Mouse (Mus musculus) brain, embryonic 14.5 days (tissue): ENCODE measurements around the gene Zfp27. TPM values are rescaled to one million over a fixed set of nuclear protein-coding genes. Genes with fewer than 3 reads are reported as not detected.

Source experiments
- DNase-seq: peaks from one replicate; pipeline ENCODE4 v3.0.0-alpha.2; 2011; ENCODE audit warnings: low read depth
- CTCF ChIP-seq: fragments of 200-500 bp; IDR thresholded peaks from 2 replicates; pipeline ENCODE4 v1.5.1; 2012; ENCODE audit warnings: inconsistent platforms, mild to moderate bottlenecking, moderate library complexity, borderline replicate concordance; ENCODE audit not compliant: insufficient read depth, insufficient read length; ENCODE audit errors: extremely low read depth
- POLR2A ChIP-seq: fragments of 200-500 bp; IDR thresholded peaks from 2 replicates; pipeline ENCODE4 v1.6.1; 2012; ENCODE audit warnings: mild to moderate bottlenecking, inconsistent platforms, borderline replicate concordance; ENCODE audit not compliant: poor library complexity, insufficient read depth, insufficient read length, severe bottlenecking; ENCODE audit errors: extremely low read depth
- polyA plus RNA-seq: library from polyadenylated mRNA; depleted of rRNA; stranded (reverse); fragments of >200 nt; gene quantifications from 2 replicates; pipeline ENCODE4 v1.2.3, GENCODE M21; 2012; rRNA removed

Zfp27 gene
- polyA plus RNA-seq, 1 experiment = 13.9 TPM

DNA sequence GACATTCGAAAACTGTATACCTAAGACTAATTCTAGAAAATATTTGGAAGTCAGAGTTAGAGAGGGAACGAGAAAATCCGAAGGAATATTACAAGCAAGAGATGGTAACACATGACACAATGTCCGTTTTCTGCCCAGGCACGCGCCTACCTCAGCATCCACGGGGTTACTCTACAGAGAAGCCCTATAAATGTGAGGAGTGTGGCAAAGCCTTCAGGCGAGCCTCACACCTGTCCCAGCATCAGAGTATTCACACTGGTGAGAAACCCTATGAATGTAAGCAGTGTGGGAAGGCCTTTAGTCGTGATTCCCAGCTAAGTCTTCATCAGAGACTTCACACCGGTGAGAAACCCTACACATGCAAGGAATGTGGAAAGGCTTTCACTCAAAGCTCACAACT lies 32.1 kb downstream of the Zfp27 start:
- TF ChIP-seq CTCF (no peak), POLR2A (no peak)
- DNase-seq = no peak

DNA sequence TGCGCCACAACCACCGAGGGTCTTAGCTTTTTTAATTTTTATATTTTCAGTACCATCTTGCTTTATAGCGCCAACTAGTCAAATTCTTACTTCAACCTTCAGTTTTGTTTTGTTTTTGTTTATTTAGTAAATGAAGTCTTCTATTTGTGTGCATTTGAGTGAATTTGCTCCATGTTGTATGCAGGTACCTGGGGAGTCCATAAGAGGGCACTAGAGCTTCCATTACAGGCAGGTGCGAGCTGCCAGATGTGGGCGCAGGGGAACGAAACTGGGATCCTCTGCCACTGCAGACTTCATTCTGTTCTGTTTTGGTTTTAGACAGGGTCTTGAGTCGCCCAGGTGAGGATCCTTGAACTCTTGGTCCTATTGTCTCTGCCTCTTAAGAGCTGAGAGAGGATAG lies 44.7 kb downstream of the Zfp27 start:
- DNase-seq = peak; percentile 4
- TF ChIP-seq POLR2A (no peak), CTCF (peak; percentile 16; the same call in 1 of the 2 replicates)

DNA sequence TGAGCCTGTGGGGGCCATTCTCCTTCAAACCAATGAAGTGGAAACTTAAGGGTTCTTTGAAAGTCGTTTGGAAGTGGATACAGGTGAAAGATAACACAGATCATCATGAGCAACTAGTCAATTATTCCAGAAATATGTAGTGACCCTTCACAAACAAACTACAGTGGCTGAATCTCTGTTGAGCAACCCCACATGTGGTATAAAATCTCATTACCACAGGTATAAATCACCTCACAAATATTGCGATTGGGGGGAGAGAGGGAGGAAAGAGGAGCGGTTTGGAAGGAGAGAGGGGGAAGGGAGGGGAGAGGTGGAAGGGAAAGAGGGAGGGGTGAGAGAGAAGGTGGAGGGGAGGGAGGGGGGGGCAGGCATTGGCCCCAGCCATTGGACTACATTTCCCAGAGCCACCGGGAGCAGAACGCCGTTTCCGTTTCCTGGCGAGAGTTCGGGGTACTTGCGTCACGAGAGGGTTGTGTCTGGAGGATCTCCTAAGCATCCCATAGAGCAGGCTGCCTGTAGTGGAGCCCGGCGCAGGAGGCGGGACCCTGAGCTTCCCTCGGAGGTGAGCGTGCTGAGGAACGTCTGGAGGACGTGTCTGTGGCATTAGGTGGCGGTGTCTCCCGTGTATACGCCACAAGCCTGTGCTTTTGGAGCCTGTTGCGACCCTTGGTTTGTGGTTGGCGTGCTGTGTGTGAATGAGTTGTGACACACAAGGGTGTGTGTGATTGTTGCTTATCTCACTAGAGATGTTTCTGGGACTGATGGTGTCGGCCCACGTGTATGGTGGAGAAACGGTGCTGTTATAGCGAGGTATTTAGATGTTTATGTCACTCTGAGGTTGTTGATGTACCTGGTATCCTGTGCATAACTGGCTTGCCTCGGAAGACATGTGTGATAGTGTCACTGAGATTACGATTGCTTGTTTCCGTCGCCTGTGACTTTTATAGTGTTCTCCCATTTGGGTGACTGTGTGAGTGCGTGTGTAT lies 46.5 kb downstream of the Zfp27 start, which contains the start of gene Zfp420:
Gene Zfp420, plus strand, starts transcription at position 448 of the 986 bp plus-strand sequence.
- peak; percentile 97 for DNase-seq
- TF ChIP-seq POLR2A (peak; percentile 51; the same call in 1 of the 2 replicates), CTCF (no peak)

DNA sequence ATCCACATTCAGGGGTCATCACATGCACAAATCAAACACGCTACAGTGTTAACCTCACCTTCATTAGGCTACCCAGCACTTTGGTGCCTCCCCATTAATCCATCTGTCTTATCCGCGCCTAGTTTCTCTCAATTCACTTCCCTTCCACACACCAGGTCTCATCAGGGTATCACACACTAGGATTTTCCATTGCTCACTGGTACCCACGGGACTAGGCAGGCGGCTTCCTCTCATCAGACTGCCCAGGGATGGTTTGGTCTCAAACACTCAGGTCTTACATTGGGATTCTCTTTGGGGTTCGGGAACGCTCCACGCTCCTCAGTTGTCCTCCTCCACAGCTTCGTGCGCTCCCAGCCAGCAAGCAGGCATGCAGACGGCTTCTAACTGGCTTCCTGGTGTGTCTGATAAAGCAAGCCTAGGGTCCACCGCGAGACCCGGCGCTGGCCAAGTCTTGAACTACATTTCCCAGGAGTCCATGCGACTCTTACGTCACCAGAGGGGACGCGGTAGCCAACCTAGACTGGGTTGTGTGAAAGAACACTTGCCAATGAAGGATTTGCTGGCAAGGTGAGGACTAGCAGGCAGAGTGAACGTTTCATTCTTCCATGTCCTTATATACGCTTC lies 53.0 kb downstream of the Zfp27 start, which contains the start of gene Zfp940:
Gene Zfp940, minus strand, starts transcription at position 451 of the 624 bp plus-strand sequence.
- peak; percentile 97 for DNase-seq
- TF ChIP-seq POLR2A (peak; percentile 36; the same call in 1 of the 2 replicates), CTCF (no peak)

DNA sequence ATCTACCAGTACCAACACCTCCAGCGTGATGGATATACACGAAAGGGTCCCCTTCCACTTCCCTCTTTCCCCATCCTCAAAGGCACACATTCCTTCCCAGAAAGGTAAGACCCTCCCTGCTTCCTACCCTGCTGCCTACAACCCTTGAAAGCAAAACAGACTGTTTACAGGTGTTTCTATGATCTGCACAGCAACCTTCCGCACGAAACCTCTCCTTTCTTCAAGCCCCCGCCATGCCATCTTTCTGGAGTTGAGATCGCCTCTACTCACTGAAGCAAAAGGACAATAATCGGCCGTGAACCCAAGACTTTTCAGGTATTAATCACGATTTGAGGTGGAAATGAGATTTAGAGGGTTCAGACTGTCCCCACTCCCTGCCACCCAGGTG lies 53.5 kb downstream of the Zfp27 start:
- no peak for DNase-seq
- TF ChIP-seq CTCF = no peak
- TF ChIP-seq POLR2A = no peak

DNA sequence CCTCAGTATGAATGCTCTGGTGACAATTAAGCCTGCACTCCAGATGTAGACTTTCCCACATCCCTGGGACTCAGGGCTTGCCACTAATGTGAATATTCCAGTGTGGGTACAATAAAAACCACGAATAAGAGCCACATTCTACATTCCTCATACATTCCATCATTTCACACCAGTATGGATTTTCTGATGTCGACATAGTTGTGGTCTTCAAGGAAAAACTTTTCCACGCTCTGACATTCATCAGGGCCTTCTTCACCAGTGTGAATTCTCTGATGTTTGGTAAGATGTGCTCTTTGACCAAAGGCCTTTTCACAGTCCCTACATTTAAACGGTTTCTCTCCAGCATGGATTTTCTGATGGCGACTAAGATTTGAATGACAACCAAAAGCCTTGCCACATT lies 61.8 kb downstream of the Zfp27 start:
- no peak for TF ChIP-seq POLR2A
- DNase-seq = no peak

Other genes starting within 250 kb of the Zfp27 start
- gene Catsperg2, start 179.5 kb downstream of the Zfp27 start, polyA plus RNA-seq = 1.3 TPM in 2 replicates
- gene Zfp84, start 138.0 kb downstream of the Zfp27 start, polyA plus RNA-seq = 14.5 and 16.6 TPM in 2 replicates
- gene Zfp30, start 122.6 kb downstream of the Zfp27 start, polyA plus RNA-seq = 11.9 and 12.9 TPM in 2 replicates
- 12.2 and 14.8 TPM in 2 replicates for gene Zfp790, start 90.5 kb downstream of the Zfp27 start, polyA plus RNA-seq
- 7.4 and 9.1 TPM in 2 replicates for gene Zfp940, start 52.9 kb downstream of the Zfp27 start, polyA plus RNA-seq
- gene Zfp420, start 46.6 kb downstream of the Zfp27 start, polyA plus RNA-seq = 15.0 and 17.3 TPM in 2 replicates
- gene Zfp383, start 1.7 kb upstream of the Zfp27 start, polyA plus RNA-seq = 17.5 and 18.2 TPM in 2 replicates
- gene Zfp74, start 47.5 kb upstream of the Zfp27 start, polyA plus RNA-seq = 11.0 and 14.3 TPM in 2 replicates
- 6.4 and 7.2 TPM in 2 replicates for gene Zfp568, start 77.4 kb upstream of the Zfp27 start, polyA plus RNA-seq
- gene Zfp14, start 144.8 kb upstream of the Zfp27 start, polyA plus RNA-seq = 12.6 and 13.0 TPM in 2 replicates
- 3.2 and 4.9 TPM in 2 replicates for gene Zfp82, start 166.3 kb upstream of the Zfp27 start, polyA plus RNA-seq
- gene Gm26920, start 183.8 kb upstream of the Zfp27 start, polyA plus RNA-seq = 0.38 and 1.1 TPM in 2 replicates
- 9.2 and 10.5 TPM in 2 replicates for gene Zfp566, start 184.0 kb upstream of the Zfp27 start, polyA plus RNA-seq
- 44.0 and 50.7 TPM in 2 replicates for gene Zfp260, start 188.2 kb upstream of the Zfp27 start, polyA plus RNA-seq
- gene Zfp382, start 215.4 kb upstream of the Zfp27 start, polyA plus RNA-seq = 9.2 and 9.5 TPM in 2 replicates